Mouse (Mus musculus) erythroblast, embryonic 14.5 days (primary cell): ENCODE data around the gene Cops7a.

ENCODE experiments used
- GATA1 ChIP-seq: IDR thresholded peaks from 2 replicates; pipeline ENCODE4 v1.6.1; 2012; ENCODE audit warnings: low read length, inconsistent platforms, mixed read lengths
- TAL1 ChIP-seq: IDR thresholded peaks from 3 replicates; pipeline ENCODE4 v1.6.1; 2012; ENCODE audit warnings: low read length, inconsistent platforms, mixed read lengths

- TF ChIP-seq GATA1 (no peak), TAL1 (no peak)
Observed at GRCm38 (mm10) chr6:124920318-124921085, 44.8 kb downstream of the Cops7a start.
